Mouse (Mus musculus) NIH3T3 (cell line): ENCODE results near the gene Ifit1bl2.
"Not testable (repeated sequence)": the region's sequence is repeated elsewhere in the genome, so short reads cannot be mapped to it uniquely, and the experiment has no call there.

Experiments
- DNase-seq: peaks from one replicate; pipeline ENCODE4 v3.0.0-alpha.2; 2012; ENCODE audit warnings: low read depth

Ifit1bl2 gene

DNA sequence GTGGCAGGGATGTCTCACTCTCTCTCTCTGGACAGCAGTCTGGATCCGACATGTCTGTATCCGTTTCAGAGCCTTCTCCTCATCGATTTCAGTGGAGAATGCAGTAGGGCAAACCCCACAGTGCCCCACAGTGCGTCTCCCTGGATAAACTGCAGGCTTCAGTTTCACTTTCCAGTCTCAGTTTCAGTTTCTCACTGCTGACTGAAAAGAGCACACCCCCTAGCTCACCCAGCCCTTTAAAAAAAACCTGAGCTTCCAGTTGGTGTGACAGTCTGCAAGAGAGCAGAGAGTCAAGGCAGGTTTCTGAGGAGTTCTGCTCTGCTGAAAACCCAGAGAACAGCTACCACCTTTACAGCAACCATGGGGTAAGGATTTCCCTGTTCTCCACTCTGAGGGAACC is at the start of gene Ifit1bl2, which contains the start of gene Ifit1:
Gene Ifit1bl2, minus strand, starts transcription at position 121 of the 400 bp plus-strand sequence.
Gene Ifit1, plus strand, starts transcription at position 249 of the 400 bp plus-strand sequence.
- DNase-seq = peak; percentile 75

DNA sequence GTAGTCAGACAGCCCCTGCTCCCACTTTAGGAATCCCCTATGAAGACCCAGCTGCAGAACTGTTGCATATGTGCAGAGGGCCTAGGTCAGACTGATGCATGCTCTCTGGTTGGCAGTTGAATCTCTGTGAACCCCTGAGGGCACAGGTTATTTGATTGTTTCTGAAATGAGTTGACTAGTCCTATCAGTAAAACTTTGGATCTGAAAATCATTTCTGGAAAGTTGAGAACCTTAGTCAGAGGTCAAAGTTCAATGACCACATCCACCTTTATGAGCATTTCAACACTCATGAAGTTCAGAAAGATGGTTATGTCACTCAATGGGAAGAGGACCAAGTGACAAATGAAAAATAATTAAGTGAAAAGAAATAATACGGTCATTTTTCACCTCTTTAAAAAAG is 45.0 kb upstream of the Ifit1bl2 start:
- DNase-seq = no peak

DNA sequence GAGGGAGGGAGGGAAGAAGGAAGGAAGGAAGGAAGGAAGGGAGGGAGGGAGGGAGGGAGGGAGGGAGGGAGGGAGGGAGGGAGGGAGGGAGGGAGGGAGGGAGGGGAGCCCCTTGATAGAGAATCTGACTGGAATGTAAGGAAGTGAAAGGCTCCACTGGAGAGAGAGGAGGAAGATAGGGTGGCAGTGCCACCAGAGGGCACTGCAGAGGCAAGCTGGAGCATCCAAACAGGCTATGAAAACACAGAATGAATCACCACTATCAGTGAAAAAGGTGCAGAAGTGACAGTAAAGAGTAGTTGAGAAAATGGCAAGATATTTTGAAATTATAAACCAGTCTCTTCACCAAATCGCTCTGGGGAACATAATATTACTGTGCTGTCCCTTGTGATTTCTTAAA is 44.3 kb upstream of the Ifit1bl2 start:
- DNase-seq = peak; percentile 86

DNA sequence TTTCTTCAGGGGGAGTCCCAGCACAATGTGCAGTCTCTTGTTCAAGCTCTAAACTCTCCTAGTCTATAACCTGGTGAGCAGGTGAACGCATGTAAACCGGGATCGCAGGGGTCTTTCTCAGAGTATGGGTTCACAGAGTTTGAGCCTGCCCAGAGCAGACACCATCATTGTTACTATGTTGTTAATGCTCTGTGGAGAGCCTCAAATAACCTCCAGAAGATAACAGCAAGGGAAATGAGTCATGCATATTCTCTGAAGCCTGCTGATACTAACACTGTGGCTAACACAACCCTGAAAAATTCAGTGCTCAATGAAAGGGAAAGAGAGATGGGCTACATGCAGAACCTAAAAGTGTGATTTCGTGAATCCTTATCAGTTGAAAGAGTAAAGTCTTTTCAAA is 37.9 kb upstream of the Ifit1bl2 start:
- no peak for DNase-seq

DNA sequence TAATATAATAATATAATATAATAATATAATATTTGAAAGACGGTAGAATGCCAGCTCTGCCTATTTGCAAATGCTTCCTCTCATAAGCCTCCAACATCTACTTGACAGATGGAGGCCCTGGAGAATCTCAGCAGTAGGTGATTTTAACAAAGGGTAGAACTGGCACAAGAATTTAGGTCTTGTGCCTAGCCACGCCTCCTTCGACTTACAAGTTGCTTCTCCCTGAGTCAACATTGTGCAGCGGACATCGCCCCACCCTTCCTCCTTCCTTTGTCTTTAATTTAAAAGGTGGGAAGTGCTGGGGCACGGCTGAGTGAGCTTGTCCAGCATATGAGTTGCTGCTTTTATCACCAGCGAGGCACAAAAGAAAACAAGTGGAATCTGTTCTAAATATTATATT is 32.9 kb upstream of the Ifit1bl2 start:
- DNase-seq = no peak

DNA sequence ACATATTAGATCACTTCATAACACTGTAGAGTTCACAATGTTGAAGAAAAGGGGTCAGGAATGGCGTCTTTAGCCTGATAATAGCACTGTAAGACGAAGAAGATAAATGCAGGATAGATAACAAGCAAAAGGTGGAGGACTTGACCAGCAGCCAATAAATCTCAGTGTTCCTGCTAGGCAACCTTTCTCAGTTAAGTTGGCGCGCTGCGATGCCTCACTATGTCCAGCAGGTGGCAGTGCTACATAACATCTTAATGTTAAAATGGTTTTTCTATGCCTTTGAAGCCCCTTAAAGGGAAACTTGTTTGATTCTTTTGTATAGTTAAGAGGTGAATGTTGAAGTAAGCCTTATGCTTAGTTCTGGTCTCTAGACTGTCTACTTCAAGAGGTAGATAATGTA is 25.6 kb upstream of the Ifit1bl2 start:
- DNase-seq = peak; percentile 92

DNA sequence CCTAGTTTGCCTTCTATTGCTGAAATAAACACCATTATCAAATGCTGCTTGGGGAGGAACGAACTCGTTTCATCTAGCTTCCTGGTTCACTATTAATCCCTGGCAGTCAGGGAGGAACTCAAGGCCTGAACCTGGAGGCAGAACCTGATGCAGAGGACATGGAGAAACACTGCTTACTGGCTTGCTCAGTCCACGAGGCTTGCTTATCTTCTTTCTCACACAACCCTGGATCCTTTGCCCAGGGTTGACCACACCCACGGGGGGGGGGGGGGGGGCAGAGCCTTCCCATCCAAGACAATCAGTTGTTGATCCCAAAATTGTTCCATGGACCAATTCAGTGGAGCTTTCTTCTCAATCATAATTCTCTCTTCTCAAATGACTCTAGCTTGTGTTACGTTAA is 22.2 kb upstream of the Ifit1bl2 start:
- no peak for DNase-seq

DNA sequence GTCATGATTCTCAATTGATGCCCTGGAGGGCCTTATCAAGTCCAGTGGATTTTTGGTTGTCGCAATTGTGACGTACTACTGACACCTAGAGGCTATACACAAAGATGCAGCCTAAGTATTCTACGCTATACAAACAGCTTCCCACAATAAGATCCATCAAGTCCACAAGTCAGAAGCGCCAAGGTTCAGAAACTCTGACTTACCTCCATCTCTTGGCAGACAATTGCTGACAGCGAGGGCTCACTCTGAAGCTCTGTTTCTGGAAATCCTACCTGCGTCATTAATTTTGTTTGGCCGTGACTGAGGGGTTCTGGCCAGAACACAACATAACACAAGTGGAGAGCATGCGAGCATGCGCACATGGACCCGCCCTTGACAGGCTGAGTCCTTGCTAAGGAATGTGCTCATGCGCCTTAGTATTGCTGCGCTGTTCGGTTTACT is 21.5 kb upstream of the Ifit1bl2 start:
- peak; percentile 95 for DNase-seq

DNA sequence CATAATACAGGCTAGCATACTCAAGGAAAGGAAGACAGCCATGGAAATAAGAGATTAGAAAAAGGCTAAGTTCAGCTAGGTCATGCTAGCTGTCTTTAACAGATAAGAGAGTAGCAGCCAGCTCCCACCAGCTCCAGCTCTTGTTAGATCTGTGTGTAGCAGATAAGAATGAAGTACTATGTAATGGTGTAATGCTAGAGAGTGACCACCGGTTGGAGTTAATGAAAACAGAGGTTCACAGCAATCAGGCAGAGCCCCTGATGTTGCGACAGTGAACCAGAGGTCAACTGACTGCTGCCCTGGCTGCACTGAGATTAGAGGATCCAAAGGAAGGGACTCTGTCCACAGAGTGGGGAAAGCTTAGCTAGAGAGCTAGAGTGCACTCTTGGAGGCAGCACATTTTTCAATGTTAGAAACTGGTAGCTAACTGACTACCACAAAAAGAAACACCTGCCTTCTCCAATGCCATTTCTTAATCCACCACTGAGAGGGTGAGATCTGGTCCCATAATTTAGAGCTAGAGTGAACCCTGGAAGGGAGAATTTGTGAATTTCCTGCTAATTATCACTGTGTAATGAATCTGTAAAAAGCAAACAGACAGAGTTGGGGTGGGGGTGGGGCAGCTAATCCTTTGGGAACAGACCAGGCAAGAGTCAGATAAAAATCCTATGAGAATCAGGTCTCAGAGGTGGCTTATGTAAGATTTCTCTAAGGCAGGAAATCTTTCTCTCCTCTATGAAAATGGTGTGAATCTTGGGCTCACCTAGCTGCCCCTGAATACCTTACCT is 16.2 kb upstream of the Ifit1bl2 start:
- DNase-seq = no peak

DNA sequence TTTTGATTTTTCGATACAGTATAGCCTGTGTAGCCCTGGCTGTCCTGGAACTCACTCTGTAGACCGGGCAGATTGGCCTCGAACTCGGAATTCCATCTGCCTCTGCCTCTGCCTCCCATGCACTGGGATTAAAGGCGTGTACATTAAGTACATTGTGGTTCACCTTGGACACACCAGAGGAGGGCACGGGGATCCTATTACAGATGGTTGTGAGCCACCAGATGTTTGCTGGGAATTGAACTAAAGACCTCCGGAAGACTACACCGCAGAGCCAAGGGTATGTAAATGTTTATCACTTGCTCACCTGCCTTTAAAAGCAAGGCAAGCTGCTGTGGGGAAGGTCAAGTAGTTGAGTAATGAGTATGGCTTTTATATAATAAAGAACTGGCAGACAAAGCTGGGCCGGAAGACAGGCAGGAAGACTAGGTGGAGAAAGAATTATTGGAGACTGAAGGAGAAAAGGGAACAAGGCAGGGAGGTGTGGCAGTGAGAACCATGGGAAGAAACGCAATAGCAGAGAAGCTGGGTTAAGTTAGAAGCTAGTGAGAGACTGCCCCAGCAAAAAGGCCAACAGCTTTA is 14.8 kb upstream of the Ifit1bl2 start:
- no peak for DNase-seq

DNA sequence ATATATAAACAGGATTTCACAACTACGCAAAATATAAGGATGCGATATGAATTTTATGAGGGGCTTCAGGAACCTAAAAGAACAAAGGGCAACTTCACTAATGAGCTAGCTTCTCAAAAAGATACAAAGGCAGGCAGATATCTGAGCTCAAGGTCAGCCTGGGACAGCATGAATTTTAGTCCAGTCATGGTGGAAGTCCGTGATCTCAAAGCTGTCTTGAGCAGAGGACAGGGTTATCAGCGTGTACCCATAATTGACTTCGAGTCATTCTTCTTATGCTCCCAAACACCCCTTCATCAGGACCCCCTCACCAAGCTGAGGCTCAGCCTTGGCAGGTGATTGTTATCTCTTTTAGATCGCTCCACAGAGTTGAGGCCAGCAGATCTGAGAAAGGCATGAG is 10.5 kb upstream of the Ifit1bl2 start:
- DNase-seq = no peak

DNA sequence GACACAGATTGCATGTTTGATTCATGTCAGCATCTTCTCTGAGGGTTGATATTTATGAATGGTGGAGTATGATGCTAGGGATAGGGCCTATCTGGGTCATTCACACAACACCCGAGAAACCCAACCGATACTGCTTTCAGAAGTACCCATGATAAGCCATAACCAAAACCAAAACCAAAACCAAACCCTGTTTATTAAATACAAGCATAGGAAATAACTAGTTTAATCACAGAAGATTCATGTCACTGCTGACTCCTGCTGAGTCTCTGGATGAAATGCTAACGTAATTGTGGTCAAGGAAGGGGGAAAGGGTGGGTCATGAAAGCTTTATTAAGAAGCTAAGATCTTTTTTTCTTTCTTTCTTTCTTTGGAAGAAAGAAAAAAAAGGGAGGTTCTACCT is 9.7 kb upstream of the Ifit1bl2 start:
- DNase-seq = no peak

DNA sequence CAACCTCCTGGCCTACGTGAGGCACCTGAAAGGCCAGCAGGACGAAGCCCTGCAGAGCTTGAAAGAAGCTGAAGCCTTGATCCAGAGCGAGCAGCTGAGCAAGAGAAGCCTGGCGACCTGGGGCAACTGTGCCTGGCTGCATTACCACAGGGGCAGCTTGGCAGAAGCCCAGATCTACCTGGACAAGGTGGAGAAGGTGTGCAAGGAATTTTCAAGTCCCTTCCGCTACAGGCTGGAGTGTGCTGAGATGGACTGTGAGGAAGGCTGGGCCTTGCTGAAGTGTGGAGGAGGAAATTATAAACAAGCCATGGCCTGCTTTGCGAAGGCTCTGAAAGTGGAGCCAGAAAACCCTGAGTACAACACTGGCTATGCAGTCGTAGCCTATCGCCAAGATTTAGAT is 7.1 kb upstream of the Ifit1bl2 start:
- not testable (repeated sequence) for DNase-seq

DNA sequence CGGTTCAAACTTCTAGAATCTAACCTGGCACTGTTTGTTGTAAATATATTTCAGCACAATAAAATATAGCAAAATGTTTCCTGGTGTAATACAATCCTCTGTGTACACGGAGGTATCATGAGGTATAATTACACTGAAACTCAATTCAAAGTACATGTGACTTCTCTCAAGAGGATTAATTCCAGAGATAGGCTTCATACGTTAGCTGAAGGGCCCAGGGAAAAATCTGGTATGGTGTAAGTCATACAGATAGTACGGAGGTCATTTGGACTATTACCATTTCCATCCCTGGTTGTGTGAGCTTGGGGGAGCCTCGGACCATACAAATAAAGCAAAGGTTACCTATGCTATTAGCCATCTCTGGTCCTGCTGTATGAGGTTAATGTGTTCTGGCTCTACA is 2.1 kb upstream of the Ifit1bl2 start:
- no peak for DNase-seq

DNA sequence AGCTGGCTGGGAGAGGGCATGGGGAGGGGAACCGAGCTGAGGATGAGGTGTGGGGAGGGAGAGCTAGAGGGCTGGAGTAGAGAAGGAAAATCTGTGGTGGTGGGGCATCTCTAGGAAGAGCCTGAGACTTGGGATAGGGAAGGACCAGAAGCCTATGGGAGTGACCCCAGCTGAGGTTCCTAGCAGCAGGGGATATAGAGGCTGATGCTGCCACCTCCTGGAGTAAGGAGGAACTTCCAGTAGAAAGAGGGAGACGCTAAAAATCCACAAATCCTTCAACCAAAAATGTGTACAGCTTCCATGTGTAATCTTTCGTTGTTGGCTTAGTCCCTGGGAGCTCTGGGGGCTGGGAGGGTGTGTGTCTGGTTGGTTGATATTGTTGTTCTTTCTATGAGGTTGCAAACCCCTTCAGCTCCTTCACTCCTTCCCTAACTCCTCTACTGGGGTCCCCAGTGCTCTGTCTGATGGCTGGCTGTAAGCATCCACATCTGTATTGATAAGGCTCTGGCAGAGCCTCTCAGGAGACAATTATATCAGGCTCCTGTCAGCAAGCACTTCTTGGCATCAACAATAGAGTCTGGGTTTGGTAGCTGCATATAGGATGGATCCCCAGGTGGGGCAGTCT is 3.5 kb downstream of the Ifit1bl2 start:
- peak; percentile 89 for DNase-seq

DNA sequence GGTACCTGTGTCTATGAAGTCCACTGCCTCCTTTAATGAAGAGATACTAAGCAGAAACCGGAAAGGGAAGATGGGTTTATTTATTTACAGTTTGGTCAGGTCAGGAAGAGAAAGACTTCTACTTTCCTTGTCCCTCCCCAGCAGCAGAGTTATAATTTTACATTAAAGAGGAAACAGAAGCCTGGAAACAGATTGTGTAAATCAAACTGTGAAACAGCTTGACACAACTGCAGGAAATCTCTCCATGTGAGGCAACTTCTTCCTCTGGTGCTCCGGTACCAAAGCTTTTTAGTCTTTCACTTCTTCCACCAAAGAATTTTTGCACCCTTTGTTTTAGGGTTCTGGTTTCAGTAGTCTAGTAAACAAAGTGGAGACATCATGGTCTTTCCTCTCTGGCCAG is 7.1 kb downstream of the Ifit1bl2 start:
- no peak for DNase-seq

DNA sequence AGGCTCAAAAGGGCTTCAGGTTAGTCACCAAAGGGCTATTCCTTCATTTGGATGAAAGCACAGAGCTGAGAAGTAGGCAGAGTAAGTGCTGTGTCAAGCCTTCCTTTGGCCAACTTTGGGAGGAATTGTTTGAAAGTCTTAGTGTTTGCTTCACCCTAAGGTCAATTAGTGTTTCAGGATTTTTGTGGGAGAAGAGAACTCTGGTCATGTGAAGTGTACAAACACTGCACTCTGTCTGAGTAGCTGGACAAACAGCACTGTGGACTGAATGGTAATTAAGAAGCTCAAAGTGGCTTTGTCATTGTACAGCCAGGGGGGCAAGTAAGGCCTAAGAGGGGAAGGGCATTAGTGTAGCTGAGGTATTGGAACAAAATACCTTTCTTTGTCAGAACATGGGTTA is 9.1 kb downstream of the Ifit1bl2 start:
- no peak for DNase-seq

DNA sequence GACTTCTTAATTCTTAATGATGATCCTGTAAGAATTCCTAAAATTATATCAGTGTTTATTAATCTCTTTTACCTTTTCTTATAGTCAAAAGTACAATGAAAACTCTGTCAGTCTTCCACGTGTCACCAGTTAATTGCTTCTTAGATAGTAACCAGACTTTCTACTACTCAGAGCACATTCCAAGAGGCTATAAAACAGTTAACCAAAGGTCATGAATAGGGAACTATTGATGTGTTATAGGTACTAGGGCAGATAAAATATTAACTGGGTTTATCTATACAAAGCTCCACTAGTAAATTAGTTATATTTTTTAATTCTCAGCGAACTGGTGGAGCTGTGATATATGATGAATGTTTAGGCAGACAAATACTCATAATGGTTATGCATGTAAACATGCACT is 13.0 kb downstream of the Ifit1bl2 start:
- DNase-seq = no peak

DNA sequence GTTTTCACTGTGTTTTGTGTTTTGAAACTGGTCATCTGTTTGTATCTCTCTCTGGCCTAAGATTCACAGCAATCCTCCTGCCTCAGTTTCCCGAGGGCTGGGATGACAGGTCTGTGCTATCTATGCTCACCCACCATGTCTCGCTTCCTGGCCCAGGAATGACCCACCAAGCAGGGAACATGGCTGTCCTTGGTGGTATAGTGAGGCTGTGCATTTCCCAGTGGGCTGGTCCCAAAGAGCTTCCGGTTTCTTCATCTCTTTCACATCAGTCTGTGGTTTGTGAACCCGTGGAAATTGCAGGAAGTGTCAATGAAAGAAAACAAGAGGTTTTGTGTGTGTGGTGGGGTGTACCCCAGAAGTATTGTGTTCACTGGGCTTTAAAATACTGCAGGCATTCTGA is 15.9 kb downstream of the Ifit1bl2 start:
- DNase-seq = no peak

DNA sequence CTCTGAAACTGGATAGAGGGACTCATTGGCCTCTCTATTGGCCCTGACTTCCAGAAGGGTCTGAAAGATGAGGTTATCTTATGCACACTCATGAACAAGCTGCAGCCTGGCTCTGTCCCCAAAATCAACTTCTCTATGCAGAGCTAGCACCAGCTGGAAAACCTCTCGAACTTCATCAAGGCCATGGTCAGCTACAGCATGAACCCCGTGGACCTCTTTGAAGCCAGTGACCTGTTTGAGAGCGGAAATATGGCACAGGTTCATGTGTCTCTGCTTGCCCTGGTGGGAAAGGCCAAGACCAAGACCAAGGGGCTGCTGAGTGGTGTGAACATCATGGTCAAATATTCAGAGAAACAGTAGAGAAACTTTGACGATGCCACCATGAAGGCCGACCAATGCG is 16.8 kb downstream of the Ifit1bl2 start:
- DNase-seq = no peak

DNA sequence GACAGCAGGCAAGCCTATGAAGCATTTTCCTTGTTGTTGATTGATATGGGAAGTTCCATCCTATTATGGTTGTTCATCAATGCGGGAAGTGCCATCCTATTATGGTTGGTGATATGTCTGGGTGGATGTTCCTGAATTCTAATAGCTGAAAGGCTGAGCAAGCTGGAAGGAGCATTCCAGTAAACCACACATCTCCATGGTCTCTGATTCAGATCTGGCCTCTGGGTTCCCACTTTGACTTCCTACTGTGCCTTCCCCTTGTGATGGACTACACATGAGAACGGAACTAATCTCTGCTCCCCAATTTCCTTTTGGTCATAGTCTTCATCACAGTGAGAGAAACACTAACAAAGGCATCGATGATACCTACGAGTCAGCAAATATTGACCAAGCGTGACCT is 19.7 kb downstream of the Ifit1bl2 start:
- DNase-seq = no peak

DNA sequence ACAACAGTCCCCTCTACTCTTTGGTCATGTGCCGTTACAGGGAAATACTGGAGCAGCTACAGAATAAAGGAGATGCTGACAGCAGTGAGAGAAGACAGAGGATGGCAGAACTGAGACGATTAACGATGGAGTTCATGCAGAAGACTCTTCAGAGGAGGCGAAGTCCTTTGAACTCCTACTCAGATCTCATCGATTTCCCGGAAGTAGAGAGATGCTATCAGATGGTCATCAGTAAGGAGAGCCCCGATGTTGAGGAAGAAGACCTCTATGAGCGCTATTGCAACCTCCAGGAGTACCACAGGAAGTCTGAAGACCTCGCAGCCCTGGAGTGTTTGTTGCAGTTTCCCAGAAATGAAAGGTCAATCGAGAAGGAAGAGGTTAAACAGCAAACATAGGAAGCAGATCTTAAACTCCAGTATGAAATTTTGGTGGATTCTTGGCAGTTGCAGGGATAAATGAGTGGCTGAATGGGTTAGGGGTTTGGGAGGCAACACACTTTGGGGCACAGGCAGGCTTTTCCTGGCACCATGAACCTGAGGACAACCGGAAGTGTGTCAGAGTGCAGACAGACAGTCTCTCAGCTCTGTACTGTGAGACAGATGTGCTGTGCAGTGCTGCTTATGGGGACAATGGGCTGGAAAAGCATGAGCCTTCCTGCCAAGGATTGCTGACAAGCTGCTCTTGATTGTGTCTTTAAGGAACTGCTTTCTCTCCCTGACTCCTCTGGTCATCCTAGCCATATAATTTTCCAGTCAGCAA is 28.1 kb downstream of the Ifit1bl2 start:
- not testable (repeated sequence) for DNase-seq

DNA sequence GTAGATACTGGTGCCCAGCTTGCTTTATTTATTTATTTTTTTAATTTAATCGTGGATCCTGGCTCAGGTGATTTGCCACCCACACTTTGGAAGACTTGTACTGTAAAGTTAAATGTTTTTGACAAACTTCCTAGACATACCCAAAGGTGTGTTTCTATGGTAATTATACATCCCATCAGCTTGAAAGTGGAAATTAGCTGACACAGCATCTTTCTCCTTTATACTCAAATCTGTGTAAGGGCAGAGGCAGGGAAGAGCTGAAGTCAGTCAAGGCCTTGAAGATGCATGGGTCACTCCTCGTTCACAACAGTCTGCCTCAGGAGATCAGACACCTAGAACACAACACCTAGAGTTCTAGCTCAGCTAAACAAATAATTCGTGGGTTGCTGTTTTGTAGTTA is 30.4 kb downstream of the Ifit1bl2 start:
- DNase-seq = not testable (repeated sequence)
